Comparison of ENCODE assay signal across 9 mouse cellular contexts in the genomic region with DNA sequence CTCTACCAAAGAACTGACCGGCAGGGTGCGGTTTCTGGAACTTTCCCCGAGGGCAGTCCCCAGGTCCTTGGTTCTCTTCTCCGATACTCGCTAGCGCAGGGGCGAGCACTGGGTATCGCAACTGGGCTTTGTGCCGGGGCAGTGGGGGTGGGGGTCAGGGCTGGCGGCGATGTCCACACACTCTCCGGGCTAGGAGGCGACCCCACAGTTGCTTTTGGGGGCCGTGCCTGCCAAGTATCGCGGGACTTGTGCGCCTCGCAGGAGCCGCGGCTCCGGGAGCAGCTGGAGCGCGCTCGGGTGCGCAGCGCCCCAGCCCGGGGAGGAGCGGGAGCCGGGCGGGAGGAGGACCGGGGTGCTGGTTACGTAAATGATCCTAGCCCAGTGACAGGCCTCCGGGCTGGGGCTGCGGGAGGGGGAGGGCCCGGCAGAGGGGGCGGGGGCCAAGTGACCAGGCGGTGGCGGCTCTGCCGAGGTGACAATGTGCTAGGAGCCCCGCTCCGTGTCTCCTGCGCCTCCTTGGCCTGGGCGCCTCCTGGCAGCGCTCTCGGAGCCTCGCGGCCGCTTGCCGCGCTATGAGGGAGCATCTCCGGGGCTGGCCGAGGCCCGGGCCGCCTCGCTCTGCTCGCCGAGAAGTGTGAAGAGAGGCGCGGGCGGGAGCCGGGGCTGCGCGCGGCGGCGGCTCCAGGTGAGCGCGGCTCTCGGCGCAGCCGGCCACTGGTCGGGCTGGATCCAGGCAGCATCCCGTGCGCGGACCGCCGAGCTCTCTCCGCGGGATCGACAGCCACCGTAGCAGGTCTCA. TPM values are rescaled to one million over a fixed set of nuclear protein-coding genes. Genes with fewer than 3 reads are reported as not detected.
A peak's percentile ranks its signal among the peaks of the same experiment; 100 is the strongest.
DNase-seq lines count a peak whose midpoint lies in the region; ATAC-seq and TF ChIP-seq lines count a peak whose summit lies in the region.
"Had no signal": no experiment of that assay in that cellular context is flagged by ENCODE, and none has a peak within 500 bp of the region (broad histone marks: within the 10 kb centered on the region; RNA-seq: fewer than 3 reads in every experiment).

A gene (plus strand): TSS at position 381 of the 799 bp plus-strand sequence.

- peak within 1 kb of the TSS; percentile 67 for H3K4me3 ChIP-seq in heart, embryonic 10.5 days
- H3K4me3 ChIP-seq in heart, adult 2 months, result no peak within 1 kb of the TSS
- peak within 1 kb of the TSS; percentile 87 for H3K4me3 ChIP-seq in forebrain, embryonic 15.5 days
- peak within 1 kb of the TSS; percentile 46 for H3K4me3 ChIP-seq in lung, embryonic 14.5 days (ENCODE audit: low read depth, low read length)

- peak within 1 kb of the TSS; percentile 96 for H3K4me2 ChIP-seq in forebrain, embryonic 15.5 days (replicated peaks)
- H3K4me2 ChIP-seq in lung, embryonic 14.5 days, result peak within 1 kb of the TSS; percentile 85

- H3K79me2 ChIP-seq in heart, adult 2 months (replicated peaks; ENCODE audit: control insufficient read depth, insufficient read depth, low read length), result no peaks in the 10 kb centered on the region

- TF ChIP-seq EP300 in heart, adult 2 months (IDR thresholded peaks at IDR 0.05; ENCODE audit: insufficient read depth, low read depth, low read length), result no peak

- intact Hi-C loops in heart, adult 2 months (cut with DNase I), result no loop called here

- H3K36me3 ChIP-seq in heart, embryonic 10.5 days, result no peaks in the 10 kb centered on the region
- H3K36me3 ChIP-seq in heart, adult 2 months (ENCODE audit: control insufficient read depth, insufficient read depth, low read length), result no peaks in the 10 kb centered on the region
- H3K36me3 ChIP-seq in forebrain, embryonic 15.5 days, result no peaks in the 10 kb centered on the region
- no peaks in the 10 kb centered on the region for H3K36me3 ChIP-seq in lung, embryonic 14.5 days (ENCODE audit: insufficient read depth)

- no peak for TF ChIP-seq CTCF in heart, adult 2 months (IDR thresholded peaks at IDR 0.05)
- TF ChIP-seq CTCF in lung, embryonic 14.5 days (IDR thresholded peaks at IDR 0.05; ENCODE audit: low read depth), result no peak

- H3K9me3 ChIP-seq in heart, embryonic 10.5 days, result no peaks in the 10 kb centered on the region
- no peaks in the 10 kb centered on the region for H3K9me3 ChIP-seq in forebrain, embryonic 15.5 days
- no peaks in the 10 kb centered on the region for H3K9me3 ChIP-seq in lung, embryonic 14.5 days (ENCODE audit: low read depth, low read length)

- TF ChIP-seq POLR2A in heart, adult 2 months (IDR thresholded peaks at IDR 0.05; ENCODE audit: insufficient read depth, low read depth, low read length), result no peak

- under 1% methylated on average over 78 of the region's 81 CpGs for WGBS in heart, embryonic 10.5 days
- WGBS in heart, adult 2 months, result 2% methylated on average over 79 of the region's 81 CpGs
- under 1% methylated on average over 77 of the region's 81 CpGs for WGBS in forebrain, embryonic 15.5 days
- under 1% methylated on average over 75 of the region's 81 CpGs for WGBS in lung, embryonic 14.5 days

- peaks cover 43% of the 10 kb centered on the region for H3K27me3 ChIP-seq in heart, embryonic 10.5 days (ENCODE audit: insufficient read depth, poor library complexity, severe bottlenecking)
- H3K27me3 ChIP-seq in heart, adult 2 months (ENCODE audit: control insufficient read depth, insufficient read depth, low read length), result no peaks in the 10 kb centered on the region; the same call in 1 of the 2 replicates
- peaks cover 15% of the 10 kb centered on the region; the same call in 1 of the 2 replicates for H3K27me3 ChIP-seq in forebrain, embryonic 15.5 days
- peaks cover 34% of the 10 kb centered on the region for H3K27me3 ChIP-seq in lung, embryonic 14.5 days (ENCODE audit: insufficient read depth, low read length)

- ATAC-seq in forebrain, embryonic 15.5 days (replicated peaks), result peak; percentile 95
- peak; percentile 95 for ATAC-seq in lung, embryonic 14.5 days (ENCODE audit: insufficient read depth)

- DNase-seq in heart, embryonic 10.5 days (ENCODE audit: low spot score), result peak; percentile 74
- no peak for DNase-seq in heart, adult 2 months
- DNase-seq in cerebellum, adult 11 months, result peak; percentile 92
- DNase-seq in layer of hippocampus, adult 9-11 months, result peak; percentile 79
- peak; percentile 64 for DNase-seq in lung, embryonic 14.5 days
- peak; percentile 85 for DNase-seq in right cerebral cortex, adult 18-20 months
- DNase-seq in MN1 (ENCODE audit: low spot score), result no peak

- 0 out of 2 replicates have a peak within 1 kb of the TSS, but pooled peaks have one; percentile 6 for H3K27ac ChIP-seq in heart, embryonic 10.5 days
- no peak within 1 kb of the TSS for H3K27ac ChIP-seq in heart, adult 2 months
- peak within 1 kb of the TSS; percentile 67 for H3K27ac ChIP-seq in forebrain, embryonic 15.5 days (replicated peaks)
- no peak within 1 kb of the TSS for H3K27ac ChIP-seq in lung, embryonic 14.5 days (ENCODE audit: low read depth)
- H3K27ac ChIP-seq: macrophage had no signal

- H3K4me1 ChIP-seq in heart, embryonic 10.5 days, result peaks cover 15% of the 10 kb centered on the region
- H3K4me1 ChIP-seq in heart, adult 2 months (ENCODE audit: control insufficient read depth, insufficient read depth, low read length), result no peaks in the 10 kb centered on the region
- H3K4me1 ChIP-seq in forebrain, embryonic 15.5 days, result peaks cover 14% of the 10 kb centered on the region
- no peaks in the 10 kb centered on the region for H3K4me1 ChIP-seq in lung, embryonic 14.5 days (ENCODE audit: insufficient read depth)

- no peak within 1 kb of the TSS for H3K9ac ChIP-seq in heart, adult 2 months (ENCODE audit: low read depth, low read length)
- peak within 1 kb of the TSS; percentile 76 for H3K9ac ChIP-seq in forebrain, embryonic 15.5 days (replicated peaks)
- H3K9ac ChIP-seq in lung, embryonic 14.5 days, result no peak within 1 kb of the TSS

RNA-seq across cellular contexts. Expression of the gene that starts here (rescaled TPM):
- polyA plus RNA-seq in heart, embryonic 10.5 days (2016; fragmentation: Nextera tagmentation; extraction: Ambion mirVana), result 0.15 TPM in 1 of 2 replicates, not detected in the other
- not detected for total RNA-seq in heart, adult 2 months (2021)
- polyA plus RNA-seq in heart, adult 2 months (2012; rRNA removed), result not detected in 2 replicates
- polyA plus RNA-seq in forebrain, embryonic 15.5 days (2015; fragmentation: Nextera tagmentation; extraction: Ambion mirVana), result 2.8 and 3.4 TPM in 2 replicates
- 0.26 and 0.27 TPM in 2 replicates for polyA plus RNA-seq in lung, embryonic 14.5 days (2014; fragmentation: Nextera tagmentation; extraction: Ambion mirVana)
- polyA plus RNA-seq: macrophage had no signal

Comparison
In these comparisons a context has a peak if more than half of its experiments do, and no peak if none do; other contexts are left out.
1. Peak in DNase-seq, H3K4me3 ChIP-seq and H3K27ac ChIP-seq in heart, embryonic 10.5 days; RNA of the gene not detected or under 1 TPM.
2. Peak in DNase-seq, ATAC-seq, H3K4me3 ChIP-seq and H3K4me2 ChIP-seq in lung, embryonic 14.5 days; RNA of the gene not detected or under 1 TPM.
3. DNase-seq: peak in cerebellum, adult 11 months (single experiment), layer of hippocampus, adult 9-11 months (single experiment) and right cerebral cortex, adult 18-20 months (single experiment); none in heart, adult 2 months (0 of 2) and MN1 (single experiment).